Mouse (Mus musculus): ENCODE measurements around the gene Ing4. TPM values are rescaled to one million over a fixed set of nuclear protein-coding genes. Genes with fewer than 3 reads are reported as not detected.

The Ing4 gene
- 10 to 100 TPM; 41.8 to 47.3 TPM for total RNA-seq (2021)

DNA sequence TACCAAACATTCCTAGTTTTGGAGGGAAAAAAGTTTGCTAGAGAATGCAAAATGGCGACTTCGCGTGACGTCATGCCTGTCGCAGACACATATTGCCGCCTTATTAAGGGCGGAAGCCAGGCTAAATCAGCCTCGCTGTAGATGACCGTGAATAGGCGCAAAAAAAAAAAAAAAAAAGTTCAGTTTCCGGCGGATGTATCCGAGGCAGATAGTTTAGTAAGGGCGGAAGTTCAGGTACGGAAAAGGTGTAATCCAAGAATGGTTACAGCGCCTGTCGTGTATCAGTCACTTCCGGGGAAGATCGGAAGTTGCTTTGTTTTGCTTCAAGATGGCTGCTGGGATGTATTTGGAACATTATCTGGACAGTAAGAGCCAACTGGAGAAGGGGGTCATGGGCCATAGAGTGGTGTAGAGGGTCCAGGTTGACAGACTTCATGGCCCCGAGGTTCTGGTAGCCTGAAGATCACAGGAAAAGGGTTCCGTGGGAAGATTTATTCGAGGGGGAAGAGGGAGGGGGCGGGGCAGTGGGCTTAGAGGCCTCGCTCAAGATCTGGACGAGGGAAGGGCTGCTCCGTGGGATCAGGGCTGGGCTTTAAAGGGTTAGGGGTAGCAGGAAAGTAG lies at the start of gene Ing4:
TSS of gene Ing4 (plus strand) at position 228 of the 621 bp plus-strand sequence.
- peak; percentile 94 to 95 for DNase-seq
- intact Hi-C loops (cut with DNase I): loop anchor here (1.0 kb wide), 1 partner anchor 31 kb away; no protein-coding TSS in a partner anchor

DNA sequence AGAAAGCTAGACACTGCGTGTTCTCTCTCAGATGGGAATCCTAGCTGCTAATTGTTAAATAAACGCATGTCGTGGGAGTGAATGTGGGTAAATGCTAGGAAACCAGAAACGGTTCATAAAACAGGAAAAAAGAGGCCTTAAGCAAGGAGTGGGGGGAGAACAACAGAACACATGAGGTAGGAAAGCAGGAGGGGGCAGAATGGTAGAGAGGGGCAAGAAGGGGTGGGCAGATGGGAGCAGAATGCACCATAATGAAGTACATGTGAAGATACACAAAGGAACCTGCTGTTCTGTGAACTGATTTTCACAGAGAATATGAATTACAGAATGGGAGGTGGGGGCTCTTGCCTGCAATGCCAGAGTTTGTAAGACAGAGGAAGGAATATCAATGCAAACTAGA lies 47.3 kb upstream of the Ing4 start:
- intact Hi-C loops (cut with DNase I): no loop called here
- no peak for DNase-seq

- DNase-seq: no peak
- intact Hi-C loops (cut with DNase I): no loop called here
These were observed 46.2 kb upstream of the Ing4 start for GRCm38 (mm10) chr6:124993365-124993764.

DNA sequence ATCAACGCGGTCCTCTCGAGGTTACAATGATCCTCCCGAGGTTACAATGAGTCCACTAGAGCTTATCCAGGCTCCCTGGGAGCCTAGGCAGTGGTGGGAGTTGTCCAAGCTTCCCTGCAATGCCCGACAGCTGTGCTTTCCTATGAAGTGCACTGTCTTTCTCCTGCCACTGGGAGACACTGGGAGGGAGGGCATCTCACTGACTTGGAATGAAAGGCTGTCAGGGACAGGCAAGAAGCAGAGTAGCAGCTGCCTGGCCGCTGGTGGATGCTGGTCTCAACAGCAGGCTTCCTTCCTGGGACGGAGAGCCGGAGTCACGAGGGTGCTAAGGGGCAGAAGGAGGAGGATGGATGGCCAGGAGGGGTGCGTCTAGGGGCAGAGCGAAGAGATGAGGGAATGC lies 45.7 kb upstream of the Ing4 start:
- intact Hi-C loops (cut with DNase I): no loop called here
- peak in 1 of 2 experiments; percentile 32 for DNase-seq

- no peak for DNase-seq
- intact Hi-C loops (cut with DNase I): no loop called here
These were observed 44.3 kb upstream of the Ing4 start for GRCm38 (mm10) chr6:124995246-124995645.

DNA sequence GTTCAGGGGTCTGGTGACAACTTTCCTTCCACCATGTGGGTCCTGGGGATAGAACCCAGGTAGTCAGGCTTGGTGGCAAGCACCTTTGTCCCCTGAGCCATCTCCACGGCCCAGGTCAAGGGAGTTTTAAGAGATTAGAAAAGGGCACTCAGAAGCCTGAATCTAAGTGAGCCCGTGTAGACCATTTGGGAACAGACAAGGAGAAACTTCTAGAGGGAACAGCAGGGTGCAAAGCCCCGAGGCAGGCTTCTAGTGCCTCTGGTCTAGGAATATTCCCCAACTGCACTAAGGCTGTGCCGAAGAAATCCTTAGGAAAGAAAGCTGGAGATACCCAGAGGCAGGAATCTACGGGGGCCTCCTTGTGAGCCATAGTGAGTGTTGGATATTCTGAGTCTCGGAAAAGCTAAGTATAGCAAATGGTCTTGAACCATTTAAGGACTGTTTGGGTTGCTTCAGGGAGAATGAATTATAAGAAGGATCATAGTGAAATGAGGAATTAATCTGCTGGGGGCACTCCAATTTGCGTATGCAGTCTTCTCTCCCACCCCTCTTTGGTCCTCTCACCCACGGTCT lies 43.6 kb upstream of the Ing4 start:
- DNase-seq: no peak
- intact Hi-C loops (cut with DNase I): no loop called here

DNA sequence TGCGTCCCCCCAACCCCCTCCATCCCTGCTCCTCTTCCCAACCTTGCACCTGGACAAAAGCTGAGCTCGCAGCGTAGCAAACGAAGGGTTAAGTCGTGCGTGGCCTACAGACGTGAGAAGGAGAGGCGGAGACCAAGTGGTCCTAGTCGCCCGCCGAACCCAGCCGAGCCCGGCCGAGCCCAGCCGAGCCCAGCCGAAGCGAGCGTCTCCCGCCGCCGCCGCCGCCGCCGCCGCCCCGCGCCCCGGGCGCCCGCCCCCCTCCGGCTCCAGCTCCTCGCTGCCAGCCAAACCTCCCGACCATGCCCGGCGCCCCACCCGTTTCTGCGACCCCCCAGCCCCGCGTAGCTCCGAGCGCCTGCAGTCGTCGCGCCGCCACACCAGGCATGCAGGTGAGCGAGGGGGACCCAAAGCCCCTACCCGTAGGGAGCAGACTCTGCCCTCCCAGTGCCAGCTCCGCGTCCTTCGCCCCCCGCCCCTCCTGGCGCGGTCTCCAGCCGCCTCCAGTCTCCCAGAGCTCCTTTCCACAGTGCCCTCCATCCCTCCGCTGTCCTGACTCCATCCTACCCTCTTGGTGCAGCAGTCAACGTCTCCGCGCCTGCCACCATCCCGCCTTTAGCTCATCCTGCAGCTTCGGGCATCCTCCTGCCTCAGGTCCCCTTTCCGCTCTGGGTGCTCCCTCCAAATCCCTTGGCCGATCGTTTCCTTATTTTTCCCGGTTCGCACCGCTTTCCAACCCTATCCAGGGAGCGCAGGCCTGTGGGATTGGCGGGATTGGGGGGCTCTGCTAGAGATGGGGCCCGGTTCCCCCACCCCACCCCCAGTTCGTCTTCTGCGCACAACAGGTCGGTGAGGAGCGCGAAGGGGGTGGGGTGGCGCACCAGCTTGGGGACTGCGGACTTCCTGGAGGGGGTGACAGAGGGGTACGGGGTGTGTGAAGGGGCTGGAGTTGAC lies 42.7 kb upstream of the Ing4 start, which contains the start of gene Pianp:
TSS of gene Pianp (plus strand) at position 144 of the 951 bp plus-strand sequence.
- DNase-seq: peak; percentile 80 to 84
- intact Hi-C loops (cut with DNase I): no loop called here

DNA sequence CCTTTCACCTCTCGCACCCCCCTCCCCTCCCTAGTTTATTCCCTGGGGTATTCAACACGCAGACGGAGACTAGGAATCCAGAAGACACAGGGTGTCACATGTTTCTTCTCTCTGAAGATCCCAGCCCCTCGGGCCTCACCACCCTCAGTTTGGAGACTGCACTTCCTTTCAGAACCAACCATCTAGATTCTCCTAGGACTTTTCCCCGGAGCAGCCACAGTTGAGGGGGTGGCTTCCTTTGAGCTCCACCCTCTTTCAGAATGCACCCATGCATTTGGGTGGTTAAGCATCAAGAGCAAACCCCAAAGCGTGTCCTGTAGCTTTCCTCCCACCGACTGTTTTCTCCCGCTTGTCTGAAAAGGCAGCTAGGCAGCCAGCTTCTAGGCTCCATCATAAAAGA lies 41.5 kb upstream of the Ing4 start:
- intact Hi-C loops (cut with DNase I): no loop called here
- DNase-seq: peak in 1 of 2 experiments; percentile 30

- intact Hi-C loops (cut with DNase I): no loop called here
- no peak for DNase-seq
These were observed 40.5 kb upstream of the Ing4 start for GRCm38 (mm10) chr6:124999091-124999490.

DNA sequence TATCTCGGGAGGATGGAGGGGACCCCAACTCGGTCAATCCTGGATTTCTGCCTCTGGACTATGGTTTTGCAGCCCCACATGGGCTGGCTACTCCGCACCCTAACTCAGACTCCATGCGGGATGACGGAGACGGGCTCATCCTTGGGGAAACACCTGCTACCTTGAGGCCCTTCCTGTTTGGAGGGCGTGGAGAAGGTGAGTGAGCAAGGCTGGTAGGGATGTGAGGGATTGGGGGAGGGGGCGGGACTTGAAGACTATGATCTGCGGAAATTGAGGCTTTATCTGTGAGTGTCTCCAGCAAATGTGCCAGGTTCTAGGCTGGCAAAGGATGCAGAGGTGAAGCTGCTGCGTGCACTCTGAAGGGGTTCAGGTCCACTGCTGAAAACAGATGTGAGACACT lies 40.0 kb upstream of the Ing4 start:
- no peak for DNase-seq
- intact Hi-C loops (cut with DNase I): no loop called here

- no peak for DNase-seq
- intact Hi-C loops (cut with DNase I): no loop called here
These were observed 35.9 kb upstream of the Ing4 start for GRCm38 (mm10) chr6:125003706-125004105.

DNA sequence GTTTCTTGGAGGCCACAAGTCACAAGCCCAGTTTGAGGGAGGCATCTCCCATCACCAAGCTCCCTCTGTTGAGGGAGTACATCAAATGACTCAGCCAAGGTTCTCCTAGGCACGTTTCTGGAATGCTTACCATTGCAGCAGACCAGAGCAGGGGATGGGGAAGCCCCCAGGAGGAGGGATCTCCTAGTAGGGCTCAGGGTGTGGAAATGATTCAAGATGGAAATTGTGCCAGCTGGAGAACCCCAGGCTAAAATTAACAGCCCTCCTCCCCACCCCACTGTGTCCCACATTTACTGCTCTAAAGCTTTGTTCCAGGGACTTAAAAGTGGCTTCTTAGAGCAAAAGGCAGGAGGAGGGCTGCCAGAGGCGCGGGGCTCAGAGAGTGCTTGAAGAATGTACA lies 34.5 kb upstream of the Ing4 start:
- DNase-seq: no peak
- intact Hi-C loops (cut with DNase I): loop anchor here (5.0 kb wide), 1 partner anchor 103 kb away; no protein-coding TSS in a partner anchor

DNA sequence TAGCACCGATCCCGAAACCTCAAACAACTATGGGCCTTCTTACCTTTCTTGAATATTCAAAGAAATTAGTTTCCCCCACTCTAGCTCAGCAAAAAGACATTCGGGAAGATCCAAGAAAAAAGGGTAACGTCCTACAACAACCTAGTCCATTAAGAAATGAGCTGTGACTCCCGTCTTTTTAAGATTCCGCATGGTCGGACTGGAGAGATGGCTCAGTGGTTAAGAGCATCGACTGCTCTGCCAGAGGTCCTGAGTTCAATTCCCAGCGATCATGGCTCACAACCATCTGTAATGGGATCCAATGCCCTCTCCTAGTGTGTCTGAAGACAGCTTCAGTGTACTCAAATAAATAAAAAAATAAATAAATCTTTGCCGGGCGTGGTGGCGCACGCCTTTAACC lies 31.5 kb upstream of the Ing4 start:
- DNase-seq: no peak
- intact Hi-C loops (cut with DNase I): loop anchor here (1.0 to 5.0 kb wide), 4 partner anchors 31 to 106 kb away; partner anchors contain the start of genes Cops7a, Ing4 and Mlf2

- peak; percentile 99 for DNase-seq
- intact Hi-C loops (cut with DNase I): loop anchor here (1.0 to 5.0 kb wide), 4 partner anchors 31 to 106 kb away; partner anchors contain the start of genes Cops7a, Ing4 and Mlf2
These were observed 30.9 kb upstream of the Ing4 start for GRCm38 (mm10) chr6:125008586-125009128.

- intact Hi-C loops (cut with DNase I): loop anchor here (2.0 to 5.0 kb wide), 3 partner anchors 44 to 107 kb away; partner anchors contain the start of genes Cops7a and Mlf2
- no peak for DNase-seq
These were observed 30.6 kb upstream of the Ing4 start, which contains the start of gene Zfp384 for GRCm38 (mm10) chr6:125009129-125009180. Gene Zfp384 (plus strand): TSS chr6:125009145.

DNA sequence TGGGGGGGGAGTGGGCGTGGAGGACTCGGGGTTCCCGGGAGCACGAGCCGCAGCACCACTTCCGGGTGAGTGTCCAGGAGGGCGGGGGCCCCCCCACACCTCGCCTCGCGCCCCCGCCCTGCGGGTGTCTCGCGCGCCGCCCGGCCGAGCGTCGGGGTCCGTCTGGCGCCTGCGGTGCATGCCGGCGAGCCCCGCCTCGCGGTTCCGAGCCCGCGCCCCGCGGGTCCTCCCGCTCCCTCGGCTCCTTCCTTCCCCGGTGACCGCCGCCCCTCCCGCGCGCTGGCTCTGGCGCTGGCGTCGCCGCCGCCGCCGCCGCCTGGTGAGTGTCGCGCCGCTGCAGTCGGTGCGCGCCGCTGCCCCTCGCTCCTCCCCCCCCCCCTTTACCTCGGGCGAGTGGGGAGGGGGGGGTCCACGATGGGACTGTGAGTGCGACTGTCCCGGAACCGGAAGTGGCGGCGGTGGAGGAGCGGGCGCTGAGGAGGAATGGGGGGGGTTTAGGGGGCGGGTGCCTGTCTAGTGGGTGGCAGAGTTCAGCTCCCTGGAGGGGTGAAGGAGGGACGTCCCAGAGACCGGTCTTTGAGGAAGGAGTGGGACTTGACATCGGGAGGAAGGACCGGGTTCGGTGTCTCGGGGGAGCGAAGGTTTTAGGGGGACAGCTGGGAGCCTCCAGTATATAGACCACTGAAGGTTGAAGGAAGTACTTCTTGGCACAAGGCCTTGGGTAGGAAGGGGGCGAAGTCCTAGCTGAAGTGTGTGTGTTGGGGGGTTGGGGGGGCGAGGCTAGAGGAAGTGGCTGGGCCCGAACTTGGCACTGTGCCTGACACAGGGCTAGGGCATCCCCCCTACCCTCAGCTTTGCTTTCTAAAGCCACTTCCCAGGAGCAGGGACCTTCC lies 30.1 kb upstream of the Ing4 start:
- intact Hi-C loops (cut with DNase I): loop anchor here (2.0 to 5.0 kb wide), 3 partner anchors 45 to 107 kb away; partner anchors contain the start of genes Cops7a and Mlf2

DNA sequence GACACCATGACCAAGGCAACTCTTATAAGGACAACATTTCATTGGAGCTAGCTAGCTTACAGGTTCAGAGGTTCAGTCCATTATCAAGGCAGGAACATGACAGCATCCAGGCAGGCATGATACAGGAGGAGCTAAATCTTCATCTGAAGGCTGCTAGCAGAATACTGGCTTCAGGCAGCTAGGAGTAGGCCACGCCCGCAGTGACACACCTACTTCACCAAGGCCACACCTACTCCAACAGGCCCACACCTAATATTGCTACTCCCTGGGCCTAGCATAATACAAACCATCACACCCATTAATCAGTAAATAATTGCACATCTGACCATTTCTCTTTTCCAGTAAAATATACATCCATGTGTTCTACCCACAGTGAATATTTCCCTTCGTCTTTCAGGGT lies 21.9 kb upstream of the Ing4 start:
- no peak for DNase-seq
- intact Hi-C loops (cut with DNase I): no loop called here

More for the DNA sequence above, 30.1 kb upstream of the Ing4 start:
- peak; percentile 85 to 89 for DNase-seq

DNA sequence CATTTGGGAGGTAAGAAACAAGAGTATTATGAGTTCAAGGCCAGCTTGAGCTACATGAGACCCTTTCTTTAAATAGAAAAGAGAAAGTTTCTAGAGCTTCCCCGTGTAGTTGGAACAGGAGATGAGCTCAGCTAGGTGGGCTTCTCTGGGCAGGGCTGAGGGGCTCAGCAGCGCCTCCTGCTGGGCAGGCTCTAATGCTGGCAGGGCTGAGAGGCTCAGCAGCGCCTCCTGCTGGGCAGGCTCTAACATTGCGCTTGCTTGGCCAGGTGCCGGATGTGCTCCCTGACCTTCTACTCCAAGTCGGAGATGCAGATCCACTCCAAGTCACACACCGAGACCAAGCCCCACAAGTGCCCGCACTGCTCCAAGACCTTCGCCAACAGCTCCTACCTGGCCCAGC lies 9.0 kb upstream of the Ing4 start:
- intact Hi-C loops (cut with DNase I): loop anchor here (5.0 kb wide), 1 partner anchor 128 kb away; no protein-coding TSS in a partner anchor
- DNase-seq: peak; percentile 26 to 75

DNA sequence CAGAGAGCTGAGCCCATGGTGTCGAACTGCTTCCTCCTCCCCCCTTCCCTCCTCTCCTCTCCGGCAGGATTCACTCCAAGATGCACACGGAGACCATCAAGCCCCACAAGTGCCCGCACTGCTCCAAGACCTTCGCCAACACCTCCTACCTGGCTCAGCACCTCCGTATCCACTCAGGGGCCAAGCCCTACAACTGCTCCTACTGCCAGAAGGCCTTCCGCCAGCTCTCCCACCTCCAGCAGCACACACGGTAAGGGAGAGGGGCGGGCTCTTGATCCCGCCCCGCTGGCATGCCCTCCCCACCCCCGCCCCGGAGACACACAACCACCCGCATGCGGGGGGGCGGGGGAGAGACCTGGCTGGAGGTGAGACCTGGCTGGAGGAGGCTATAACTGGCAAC lies 8.0 kb upstream of the Ing4 start:
- intact Hi-C loops (cut with DNase I): loop anchor here (5.0 kb wide), 1 partner anchor 129 kb away; no protein-coding TSS in a partner anchor
- no peak for DNase-seq

DNA sequence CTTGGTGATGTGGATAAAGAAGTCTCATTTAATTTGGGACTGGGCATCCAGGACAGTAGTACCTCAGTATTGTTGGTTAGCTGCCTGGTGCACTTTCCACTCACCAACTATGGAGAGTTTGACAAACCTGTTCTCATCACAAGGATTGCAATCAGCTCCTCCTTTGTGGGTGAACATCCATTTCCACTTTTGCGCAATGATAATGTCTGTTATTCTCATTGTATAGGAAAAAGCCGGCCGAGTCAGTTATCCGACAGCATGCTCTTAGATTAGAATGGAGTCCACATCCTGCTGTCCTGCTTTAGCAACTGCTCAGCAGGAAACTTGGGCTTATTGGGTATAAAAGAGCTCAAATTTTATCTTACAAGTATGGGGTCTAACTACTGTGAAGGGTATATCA lies 894 bp upstream of the Ing4 start:
- intact Hi-C loops (cut with DNase I): loop anchor here (1.0 kb wide), 1 partner anchor 30 kb away; no protein-coding TSS in a partner anchor
- no peak for DNase-seq

Data from heart, postnatal 10 days (tissue).